Mouse (Mus musculus): Measurements from ENCODE around the gene Pcp4. TPM values are rescaled to one million over a fixed set of nuclear protein-coding genes. Genes with fewer than 3 reads are reported as not detected.
"Not testable (repeated sequence)": the region's sequence is repeated elsewhere in the genome, so short reads cannot be mapped to it uniquely, and the experiment has no call there.

Gene Pcp4
- polyA plus RNA-seq, 1 experiment = not detected

DNA sequence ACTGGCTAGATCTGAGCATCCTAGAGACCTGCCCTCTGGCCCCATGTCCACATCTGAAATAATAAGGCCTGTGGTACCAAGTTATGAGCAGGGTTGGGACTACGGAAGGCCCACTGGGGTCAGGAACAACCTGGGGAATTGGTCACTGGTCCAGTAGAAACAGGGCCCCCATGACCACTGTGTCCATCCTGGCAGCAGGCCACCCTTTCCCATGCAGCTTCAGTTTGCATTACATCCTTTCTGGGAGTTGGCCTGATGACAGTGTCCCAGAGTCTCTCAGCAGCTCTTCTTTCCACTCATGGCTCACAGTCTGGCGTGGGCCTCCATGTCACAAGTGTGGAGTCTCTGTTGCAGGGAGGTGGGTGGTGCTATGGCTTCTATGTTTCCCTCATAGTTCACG, 25.6 kb upstream of the Pcp4 start:
- H3K4me3 ChIP-seq (replicated peaks) = no peak overlapping the region
- H3K4me1 ChIP-seq (ENCODE audit: control insufficient read depth) = no peaks in the 10 kb centered on the region
- H3K27me3 ChIP-seq (ENCODE audit: control insufficient read depth) = no peaks in the 10 kb centered on the region
- H3K9me3 ChIP-seq (ENCODE audit: control insufficient read depth, low read length) = no peaks in the 10 kb centered on the region
- H3K36me3 ChIP-seq (ENCODE audit: control insufficient read depth) = no peaks in the 10 kb centered on the region
- TF ChIP-seq TAL1 (IDR thresholded peaks at IDR 0.05; ENCODE audit: low read length) = no peak
- TF ChIP-seq GATA1 (IDR thresholded peaks at IDR 0.05; ENCODE audit: low read length) = no peak

DNA sequence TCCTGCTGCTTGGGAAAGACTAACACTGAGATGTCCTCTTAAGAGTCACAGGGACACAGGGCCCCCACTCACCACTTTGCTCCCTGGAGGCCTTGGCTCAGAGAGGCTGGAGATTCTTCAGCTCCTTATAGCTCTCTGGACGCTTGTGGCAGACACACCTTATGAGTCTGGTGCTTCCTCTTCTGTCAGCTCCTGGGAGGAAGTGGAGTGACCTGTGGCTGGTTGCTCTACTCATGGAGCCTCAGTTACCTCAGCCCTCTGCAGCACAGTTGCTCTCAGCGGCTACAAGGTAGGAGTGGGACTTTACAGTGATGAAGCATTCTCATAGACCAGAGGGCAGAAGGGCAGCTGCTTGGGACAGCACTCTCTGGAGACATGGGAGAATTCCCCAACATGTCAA, 23.9 kb upstream of the Pcp4 start, which contains the start of gene Itgb2l:
Gene Itgb2l (minus strand): TSS at position 152 of the 400 bp plus-strand sequence.
- Histone ChIP-seq H3K9me3 (ENCODE audit: control insufficient read depth, low read length) (no peaks in the 10 kb centered on the region), H3K27me3 (ENCODE audit: control insufficient read depth) (no peaks in the 10 kb centered on the region), H3K4me1 (ENCODE audit: control insufficient read depth) (no peaks in the 10 kb centered on the region), H3K36me3 (ENCODE audit: control insufficient read depth) (no peaks in the 10 kb centered on the region), H3K4me3 (replicated peaks) (no peak within 1 kb of the TSS)
- TF ChIP-seq TAL1 (IDR thresholded peaks at IDR 0.05; ENCODE audit: low read length) (no peak), GATA1 (IDR thresholded peaks at IDR 0.05; ENCODE audit: low read length) (no peak)

DNA sequence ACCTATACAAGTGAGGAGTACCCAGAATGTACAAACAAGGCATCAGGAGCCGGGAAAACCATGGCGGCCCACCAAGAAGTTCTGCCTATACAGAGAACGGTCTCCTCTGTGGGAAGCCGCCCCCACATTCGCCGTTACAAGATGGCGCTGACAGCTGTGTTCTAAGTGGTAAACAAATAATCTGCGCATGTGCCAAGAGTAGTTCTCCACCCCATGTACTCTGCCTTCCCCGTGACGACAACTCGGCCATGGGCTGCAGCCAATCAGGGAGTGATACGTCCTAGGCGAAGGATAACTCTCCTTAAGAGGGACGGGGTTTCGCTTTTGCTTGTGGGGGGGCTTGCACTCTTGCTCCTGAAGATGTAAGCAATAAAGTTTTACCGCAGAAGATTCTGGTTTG, 16.5 kb upstream of the Pcp4 start:
- not testable (repeated sequence) for H3K36me3 ChIP-seq (ENCODE audit: control insufficient read depth); H3K9me3 ChIP-seq (ENCODE audit: control insufficient read depth, low read length); H3K4me1 ChIP-seq (ENCODE audit: control insufficient read depth); H3K27me3 ChIP-seq (ENCODE audit: control insufficient read depth); H3K4me3 ChIP-seq (replicated peaks)

DNA sequence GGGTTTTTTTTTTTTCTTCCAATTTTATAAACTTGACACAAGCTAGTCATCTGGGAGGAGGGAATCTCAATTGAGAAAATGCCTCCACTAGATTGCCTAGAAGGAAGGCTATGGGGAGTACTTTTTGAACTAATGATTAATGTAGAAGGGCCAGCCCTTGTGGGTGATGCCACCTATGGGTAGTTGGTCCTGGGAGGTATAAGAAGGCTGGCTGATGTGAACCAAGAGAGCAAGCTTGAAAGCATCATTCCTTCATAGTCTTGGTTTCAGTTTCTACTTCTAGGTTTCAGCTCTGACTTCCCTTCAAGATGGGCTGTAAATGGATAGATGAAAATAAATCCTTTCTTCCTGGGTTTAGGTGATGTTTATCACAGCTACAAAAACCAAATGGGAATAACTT, 13.3 kb upstream of the Pcp4 start:
- no peaks in the 10 kb centered on the region for H3K4me1 ChIP-seq (ENCODE audit: control insufficient read depth)
- no peaks in the 10 kb centered on the region for H3K36me3 ChIP-seq (ENCODE audit: control insufficient read depth)
- no peaks in the 10 kb centered on the region for H3K27me3 ChIP-seq (ENCODE audit: control insufficient read depth)
- no peak overlapping the region for H3K4me3 ChIP-seq (replicated peaks)
- H3K9me3 ChIP-seq (ENCODE audit: control insufficient read depth, low read length) = no peaks in the 10 kb centered on the region
- TF ChIP-seq GATA1 (IDR thresholded peaks at IDR 0.05; ENCODE audit: low read length) (no peak), TAL1 (IDR thresholded peaks at IDR 0.05; ENCODE audit: low read length) (no peak)

DNA sequence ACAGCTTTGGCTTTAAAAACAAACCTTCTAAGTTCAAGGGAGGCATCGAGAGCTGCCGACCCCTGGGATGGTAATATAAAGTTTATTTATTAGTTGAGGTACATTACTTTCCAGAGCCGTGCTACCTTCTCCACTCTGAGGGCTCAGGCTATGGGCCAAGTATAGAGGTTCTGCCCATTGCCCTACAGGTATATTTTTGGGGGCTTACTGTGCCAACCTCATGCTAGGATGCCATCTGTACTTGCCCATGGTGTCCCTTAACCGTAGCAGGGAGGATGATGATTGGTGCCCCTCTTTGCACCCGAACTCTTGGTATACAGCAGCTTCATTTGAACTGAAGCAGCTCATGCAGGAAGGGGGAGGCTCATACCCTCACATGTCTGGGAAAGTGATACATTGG, 9.8 kb upstream of the Pcp4 start:
- no peak for TF ChIP-seq TAL1 (IDR thresholded peaks at IDR 0.05; ENCODE audit: low read length)
- no peak for TF ChIP-seq GATA1 (IDR thresholded peaks at IDR 0.05; ENCODE audit: low read length)

DNA sequence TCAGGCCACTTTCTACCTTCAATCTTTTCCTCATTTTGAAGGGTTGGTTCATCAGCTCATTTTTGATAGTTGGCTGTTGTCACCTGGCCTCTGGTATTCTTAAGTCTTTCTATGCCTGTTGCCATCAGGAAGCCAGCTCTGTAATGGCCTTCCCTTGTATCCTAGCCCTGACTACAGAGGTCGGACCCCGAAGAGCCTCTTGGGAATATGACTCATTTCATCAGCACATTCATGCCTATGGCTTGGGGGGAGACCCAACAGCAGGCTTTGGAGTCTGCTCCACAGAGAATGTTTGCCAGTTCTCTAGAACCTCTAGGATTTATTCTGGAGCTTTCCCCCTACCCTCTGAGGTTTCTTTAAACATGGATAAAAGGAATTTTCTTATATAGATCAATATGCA, 8.1 kb upstream of the Pcp4 start:
- H3K4me1 ChIP-seq (ENCODE audit: control insufficient read depth) = no peaks in the 10 kb centered on the region
- H3K4me3 ChIP-seq (replicated peaks) = no peak overlapping the region
- H3K27me3 ChIP-seq (ENCODE audit: control insufficient read depth) = no peaks in the 10 kb centered on the region
- TF ChIP-seq GATA1 (IDR thresholded peaks at IDR 0.05; ENCODE audit: low read length) (no peak), TAL1 (IDR thresholded peaks at IDR 0.05; ENCODE audit: low read length) (no peak)
- H3K36me3 ChIP-seq (ENCODE audit: control insufficient read depth) = no peaks in the 10 kb centered on the region
- no peaks in the 10 kb centered on the region for H3K9me3 ChIP-seq (ENCODE audit: control insufficient read depth, low read length)

More for the DNA sequence above, 9.8 kb upstream of the Pcp4 start:
- Histone ChIP-seq H3K4me3 (replicated peaks) (no peak overlapping the region), H3K9me3 (ENCODE audit: control insufficient read depth, low read length) (no peaks in the 10 kb centered on the region), H3K36me3 (ENCODE audit: control insufficient read depth) (no peaks in the 10 kb centered on the region), H3K27me3 (ENCODE audit: control insufficient read depth) (no peaks in the 10 kb centered on the region), H3K4me1 (ENCODE audit: control insufficient read depth) (no peaks in the 10 kb centered on the region)

DNA sequence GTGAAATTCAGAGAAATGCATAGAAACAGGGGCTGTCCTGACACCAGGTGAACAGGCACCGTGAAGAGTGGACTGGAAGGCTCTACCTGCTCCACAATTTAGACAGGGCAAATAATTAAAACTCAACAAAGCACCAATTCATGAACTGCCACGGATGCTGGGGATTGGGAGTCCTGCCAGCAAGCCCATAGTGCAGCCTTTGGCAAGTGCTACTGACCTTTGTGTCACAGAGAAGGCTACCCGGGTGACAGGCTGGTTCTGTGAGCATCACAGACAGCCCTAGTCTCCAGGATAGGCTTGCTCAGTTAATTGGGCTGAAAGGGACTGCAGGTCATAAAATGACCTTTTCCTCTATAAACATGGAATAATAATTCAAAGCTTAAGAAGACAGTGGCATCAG, 6.6 kb upstream of the Pcp4 start:
- Histone ChIP-seq H3K4me1 (ENCODE audit: control insufficient read depth) (no peaks in the 10 kb centered on the region), H3K4me3 (replicated peaks) (no peak overlapping the region), H3K9me3 (ENCODE audit: control insufficient read depth, low read length) (no peaks in the 10 kb centered on the region), H3K27me3 (ENCODE audit: control insufficient read depth) (no peaks in the 10 kb centered on the region), H3K36me3 (ENCODE audit: control insufficient read depth) (no peaks in the 10 kb centered on the region)
- TF ChIP-seq GATA1 (IDR thresholded peaks at IDR 0.05; ENCODE audit: low read length) = no peak
- no peak for TF ChIP-seq TAL1 (IDR thresholded peaks at IDR 0.05; ENCODE audit: low read length)

DNA sequence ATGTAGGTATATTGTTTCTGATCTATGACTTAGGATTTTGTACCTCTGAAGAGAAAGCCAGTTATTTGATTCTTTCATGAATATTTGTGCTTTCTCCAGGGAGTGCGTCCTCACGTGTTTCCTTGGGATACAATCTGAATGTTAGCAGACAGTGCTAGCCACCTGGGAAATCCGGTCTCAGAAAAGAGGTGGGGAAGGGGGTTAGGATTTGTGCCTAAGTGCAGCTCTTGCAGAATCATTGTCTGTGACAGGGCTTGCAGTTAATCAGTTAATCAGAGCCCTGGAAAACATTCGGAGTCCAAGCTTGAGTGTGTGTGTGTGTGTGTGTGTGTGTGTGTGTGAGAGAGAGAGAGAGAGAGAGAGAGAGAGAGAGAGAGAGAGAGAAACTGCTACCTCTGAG, 605 bp downstream of the Pcp4 start:
- H3K36me3 ChIP-seq (ENCODE audit: control insufficient read depth) = no peaks in the 10 kb centered on the region
- no peaks in the 10 kb centered on the region for H3K9me3 ChIP-seq (ENCODE audit: control insufficient read depth, low read length)
- H3K4me3 ChIP-seq (replicated peaks) = no peak overlapping the region
- H3K27me3 ChIP-seq (ENCODE audit: control insufficient read depth) = no peaks in the 10 kb centered on the region
- no peaks in the 10 kb centered on the region for H3K4me1 ChIP-seq (ENCODE audit: control insufficient read depth)
- TF ChIP-seq TAL1 (IDR thresholded peaks at IDR 0.05; ENCODE audit: low read length) (no peak), GATA1 (IDR thresholded peaks at IDR 0.05; ENCODE audit: low read length) (no peak)

DNA sequence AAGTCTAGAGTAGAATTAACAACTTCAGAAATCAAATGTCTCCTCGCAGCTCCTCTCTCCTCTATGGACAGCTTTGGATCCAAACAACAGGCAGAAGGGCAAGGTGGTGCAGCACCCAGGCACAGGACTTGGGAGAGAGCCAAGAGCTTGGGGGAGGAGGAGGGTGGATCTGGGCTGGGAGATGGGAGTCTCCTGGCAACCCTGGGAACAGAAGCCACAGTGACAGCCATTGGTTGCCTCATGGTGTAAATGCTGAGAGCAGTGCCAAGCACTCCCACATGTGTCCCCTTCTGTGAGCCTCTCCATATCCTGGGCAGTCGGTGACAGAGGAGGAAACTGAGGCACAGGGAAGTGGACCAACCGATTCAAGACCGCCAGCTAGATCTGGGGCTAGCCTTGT, 1.3 kb downstream of the Pcp4 start:
- TF ChIP-seq TAL1 (IDR thresholded peaks at IDR 0.05; ENCODE audit: low read length) = no peak
- no peak for TF ChIP-seq GATA1 (IDR thresholded peaks at IDR 0.05; ENCODE audit: low read length)
- no peaks in the 10 kb centered on the region for H3K9me3 ChIP-seq (ENCODE audit: control insufficient read depth, low read length)
- no peak overlapping the region for H3K4me3 ChIP-seq (replicated peaks)
- no peaks in the 10 kb centered on the region for H3K4me1 ChIP-seq (ENCODE audit: control insufficient read depth)
- no peaks in the 10 kb centered on the region for H3K27me3 ChIP-seq (ENCODE audit: control insufficient read depth)
- no peaks in the 10 kb centered on the region for H3K36me3 ChIP-seq (ENCODE audit: control insufficient read depth)

DNA sequence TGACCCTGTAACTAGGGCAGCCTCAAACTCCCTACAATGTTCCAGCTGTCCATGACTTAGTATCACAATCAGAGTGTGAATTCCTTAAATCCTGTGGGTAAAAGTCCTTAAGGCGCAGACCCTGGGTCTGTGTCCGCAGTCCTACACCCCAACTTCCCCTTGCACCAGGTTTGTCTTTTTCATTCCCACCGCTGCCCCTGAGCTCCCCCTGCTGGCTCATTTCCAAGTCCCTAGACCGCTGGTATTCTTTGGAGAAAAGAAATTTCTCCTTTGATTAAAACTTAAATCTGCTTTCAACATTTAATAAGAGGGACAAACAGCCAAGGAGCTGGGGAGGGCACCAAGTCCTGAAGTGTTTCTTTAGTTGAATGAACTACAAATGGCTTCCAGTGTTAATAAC, 2.2 kb downstream of the Pcp4 start:
- Histone ChIP-seq H3K4me1 (ENCODE audit: control insufficient read depth) (no peaks in the 10 kb centered on the region), H3K9me3 (ENCODE audit: control insufficient read depth, low read length) (no peaks in the 10 kb centered on the region), H3K36me3 (ENCODE audit: control insufficient read depth) (no peaks in the 10 kb centered on the region), H3K27me3 (ENCODE audit: control insufficient read depth) (no peaks in the 10 kb centered on the region), H3K4me3 (replicated peaks) (no peak overlapping the region)
- TF ChIP-seq GATA1 (IDR thresholded peaks at IDR 0.05; ENCODE audit: low read length) (no peak), TAL1 (IDR thresholded peaks at IDR 0.05; ENCODE audit: low read length) (no peak)

Data from erythroblast, embryonic 14.5 days (primary cell).